Mouse (Mus musculus) embryonic facial prominence, embryonic 15.5 days (tissue): Measurements from ENCODE around the gene Psg19. TPM values are rescaled to one million over a fixed set of nuclear protein-coding genes. Genes with fewer than 3 reads are reported as not detected.

Source experiments
- ATAC-seq: fragments of 200-750 bp; cut with Nextera tagmentation; 2 replicates; pipeline ENCODE4 v1.8.0; 2017; ENCODE audit warnings: low read depth, moderate TSS enrichment; ENCODE audit not compliant: insufficient number of reproducible peaks, low FRiP score, low TSS enrichment
- H3K27ac ChIP-seq: fragments of 300-500 bp; sonication (generic); replicated peaks from 2 replicates; pipeline ENCODE4 v1.5.1; 2015; ENCODE audit warnings: mild to moderate bottlenecking, inconsistent platforms
- H3K27me3 ChIP-seq: fragments of 300-500 bp; sonication (generic); 2 replicates; pipeline ENCODE4 v1.6.1; 2015; ENCODE audit warnings: inconsistent platforms
- H3K36me3 ChIP-seq: fragments of 300-500 bp; sonication (generic); 2 replicates; pipeline ENCODE4 v1.6.1; 2015; ENCODE audit warnings: mild to moderate bottlenecking, inconsistent platforms
- H3K4me1 ChIP-seq: fragments of 300-500 bp; sonication (generic); 2 replicates; pipeline ENCODE4 v1.6.1; 2015; ENCODE audit warnings: inconsistent platforms
- H3K4me2 ChIP-seq: fragments of 300-500 bp; sonication (generic); replicated peaks from 2 replicates; pipeline ENCODE4 v1.6.1; 2015; ENCODE audit warnings: mild to moderate bottlenecking, inconsistent platforms
- H3K4me3 ChIP-seq: fragments of 300-500 bp; sonication (generic); replicated peaks from 2 replicates; pipeline ENCODE4 v1.5.1; 2015; ENCODE audit warnings: mild to moderate bottlenecking, inconsistent platforms
- H3K9ac ChIP-seq: fragments of 300-500 bp; sonication (generic); 2 replicates; pipeline ENCODE4 v1.6.1; 2015; ENCODE audit warnings: inconsistent platforms
- H3K9me3 ChIP-seq: fragments of 300-500 bp; sonication (generic); replicated peaks from 2 replicates; pipeline ENCODE4 v1.6.1; 2016; ENCODE audit warnings: inconsistent platforms
- WGBS: fragments of 180-500 bp; shearing (Covaris S2); methylation state at CpG from one replicate; pipeline ENCODE4 v1.1.7; 2015; 5-methylcytosine and 5-hydroxymethylcytosine counted together
- polyA plus RNA-seq: library from polyadenylated mRNA; unstranded; fragments of >200 nt; fragmentation: Nextera tagmentation; extraction: Ambion mirVana; gene quantifications from 2 replicates; pipeline ENCODE4 v1.2.1, GENCODE M21; 2015

Psg19 gene
- polyA plus RNA-seq, result not detected in 2 replicates

DNA sequence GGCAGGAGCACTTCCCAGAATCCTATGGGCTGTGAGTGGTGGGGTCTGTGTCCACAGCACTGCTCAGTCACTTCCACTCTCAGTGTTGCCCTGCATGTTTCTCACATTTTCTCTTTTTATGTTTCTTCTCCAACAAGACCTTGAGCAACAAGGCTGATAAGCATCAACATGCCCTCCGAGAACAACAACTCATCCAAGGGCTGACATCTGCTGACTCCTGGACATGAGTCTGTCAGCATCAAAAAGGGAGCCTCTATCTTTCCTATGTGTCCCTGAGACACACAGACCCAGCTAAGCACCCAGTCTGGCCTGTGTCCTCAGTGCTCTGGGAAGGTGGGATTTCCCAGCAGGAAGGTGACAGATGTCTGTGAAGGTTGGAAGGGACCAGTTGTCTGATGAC is at the start of gene Psg19:
Gene Psg19, minus strand, starts transcription at position 101 of the 400 bp plus-strand sequence.
- no peak for ATAC-seq
- no peak within 1 kb of the TSS for H3K4me3 ChIP-seq
- no peak within 1 kb of the TSS for H3K27ac ChIP-seq
- H3K4me1 ChIP-seq, result no peaks in the 10 kb centered on the region
- H3K4me2 ChIP-seq, result no peak within 1 kb of the TSS
- no peaks in the 10 kb centered on the region for H3K9me3 ChIP-seq
- H3K9ac ChIP-seq, result no peak within 1 kb of the TSS
- H3K27me3 ChIP-seq, result no peaks in the 10 kb centered on the region
- no peaks in the 10 kb centered on the region for H3K36me3 ChIP-seq
- 75% methylated on average over 1 of the region's 1 CpGs for WGBS

DNA sequence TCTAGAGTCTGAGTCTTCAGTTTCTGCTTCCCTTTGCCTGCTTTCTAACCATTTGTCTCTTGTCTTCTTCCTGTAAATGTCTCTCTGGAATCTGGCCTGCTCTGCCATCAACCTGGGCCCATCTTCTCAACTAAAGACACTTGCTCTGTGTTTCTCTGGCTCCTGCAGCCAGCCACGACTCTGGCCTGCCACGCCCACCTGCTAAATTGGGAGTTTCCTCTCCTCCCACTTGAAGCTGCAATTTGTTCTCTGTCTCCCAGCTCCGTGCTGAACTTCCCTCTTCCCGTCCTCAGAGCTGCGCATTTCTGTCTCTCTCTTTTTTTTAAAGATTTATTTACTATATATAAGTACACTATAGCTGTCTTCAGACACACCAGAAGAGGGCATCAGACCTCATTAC is 46.5 kb upstream of the Psg19 start:
- Histone ChIP-seq H3K4me1 (peaks cover 10% of the 10 kb centered on the region; the same call in 1 of the 2 replicates), H3K9me3 (no peaks in the 10 kb centered on the region), H3K9ac (no peak overlapping the region), H3K36me3 (no peaks in the 10 kb centered on the region), H3K4me3 (no peak overlapping the region), H3K4me2 (no peak overlapping the region), H3K27ac (no peak overlapping the region), H3K27me3 (no peaks in the 10 kb centered on the region)
- WGBS, result 39% methylated on average over 5 of the region's 5 CpGs
- no peak for ATAC-seq

DNA sequence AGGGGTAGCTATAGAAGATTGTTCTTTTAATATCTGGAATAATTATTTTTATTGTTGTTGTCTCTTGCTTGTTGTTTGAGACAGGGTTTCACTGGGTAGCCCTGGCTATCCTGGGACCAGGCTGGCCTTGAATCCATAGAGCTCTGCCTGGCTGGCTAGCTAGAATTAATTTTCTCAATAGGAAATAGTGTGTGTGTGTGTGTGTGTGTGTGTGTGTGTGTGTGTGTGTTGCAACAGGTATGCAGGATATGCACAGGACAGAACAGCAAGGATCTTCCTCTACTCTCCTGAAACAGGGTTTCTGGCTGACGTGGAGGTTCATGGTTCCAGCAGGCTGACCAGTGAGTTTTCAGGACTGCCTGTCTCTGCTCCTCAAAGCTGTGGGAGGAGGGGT is 42.9 kb upstream of the Psg19 start:
- Histone ChIP-seq H3K27ac (peak overlapping the region; percentile 65; the same call in 1 of the 2 replicates), H3K9me3 (no peaks in the 10 kb centered on the region), H3K4me1 (peaks cover 10% of the 10 kb centered on the region; the same call in 1 of the 2 replicates), H3K27me3 (no peaks in the 10 kb centered on the region), H3K9ac (no peak overlapping the region), H3K4me2 (peak overlapping the region; percentile 61), H3K4me3 (peak overlapping the region; percentile 43), H3K36me3 (no peaks in the 10 kb centered on the region)
- 79% methylated on average over 1 of the region's 1 CpGs for WGBS
- no peak for ATAC-seq

DNA sequence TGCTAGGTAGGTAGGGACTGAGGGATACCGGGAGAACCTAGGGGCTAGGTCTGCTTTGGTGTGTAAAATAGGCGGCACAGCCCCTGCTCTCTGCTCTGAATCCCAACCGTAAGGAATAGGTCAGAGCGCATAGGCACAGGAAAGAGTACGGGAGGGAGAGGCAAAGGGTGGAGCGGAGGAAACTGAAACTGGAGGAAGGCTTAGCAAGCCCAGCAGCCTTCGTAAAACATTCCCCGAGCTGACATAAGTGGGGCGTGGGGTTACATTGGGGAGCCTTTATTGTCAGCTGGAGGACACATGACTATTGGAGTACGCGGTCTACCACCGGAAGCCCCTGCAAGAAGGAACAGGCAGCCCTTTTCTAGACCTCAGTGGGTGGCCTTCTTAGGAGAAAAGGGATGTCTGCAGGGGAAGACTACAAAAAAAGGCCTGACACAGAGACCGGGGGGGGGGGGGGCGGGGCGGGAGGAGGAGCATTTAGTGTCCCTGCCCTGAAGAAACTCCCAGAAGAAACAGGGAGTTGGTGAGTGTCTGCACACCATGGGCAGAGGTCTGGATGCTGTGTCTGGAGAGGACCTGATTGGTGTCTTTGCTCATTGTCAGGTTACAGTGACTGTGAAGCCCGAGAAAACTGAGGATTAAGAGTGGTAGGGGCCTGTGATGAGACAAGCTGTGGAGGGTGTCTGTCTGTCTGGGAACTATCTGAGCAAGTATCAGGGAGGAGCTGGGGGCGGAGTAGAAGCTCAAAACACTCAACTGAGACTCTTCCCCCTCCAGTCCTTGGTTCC is 42.3 kb upstream of the Psg19 start:
- H3K4me2 ChIP-seq, result peak overlapping the region; percentile 61
- WGBS, result 4% methylated on average over 14 of the region's 17 CpGs
- ATAC-seq, result peak; percentile 85
- peak overlapping the region; percentile 92 for H3K27ac ChIP-seq
- H3K9me3 ChIP-seq, result no peaks in the 10 kb centered on the region
- peak overlapping the region; percentile 43 for H3K4me3 ChIP-seq
- H3K9ac ChIP-seq, result peak overlapping the region; percentile 40
- H3K27me3 ChIP-seq, result no peaks in the 10 kb centered on the region
- H3K36me3 ChIP-seq, result no peaks in the 10 kb centered on the region
- peaks cover 10% of the 10 kb centered on the region; the same call in 1 of the 2 replicates for H3K4me1 ChIP-seq

DNA sequence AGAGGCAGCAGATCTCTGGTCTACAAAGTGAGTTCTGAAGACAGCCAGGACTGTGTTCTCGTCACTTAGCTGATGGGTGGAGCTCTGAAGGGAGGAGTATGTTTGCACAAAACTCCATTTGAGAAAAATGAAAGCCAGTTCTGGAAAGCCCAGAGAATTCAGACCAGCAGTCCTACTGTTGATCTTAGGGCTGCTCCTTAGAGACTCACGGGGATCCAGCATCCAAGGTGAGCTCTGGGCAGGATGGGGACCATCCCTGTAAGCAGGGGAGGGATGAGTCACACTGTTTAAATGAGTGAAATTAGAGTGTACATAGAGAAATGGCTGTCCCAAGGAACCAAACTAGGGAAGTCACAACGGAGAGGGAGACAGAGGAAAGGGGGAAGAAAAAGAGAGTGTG is 41.5 kb upstream of the Psg19 start, which contains the start of gene Mill2:
Gene Mill2, plus strand, starts transcription at position 102 of the 400 bp plus-strand sequence.
- peak within 1 kb of the TSS; percentile 40 for H3K9ac ChIP-seq
- no peaks in the 10 kb centered on the region for H3K36me3 ChIP-seq
- peak within 1 kb of the TSS; percentile 92 for H3K27ac ChIP-seq
- peak within 1 kb of the TSS; percentile 61 for H3K4me2 ChIP-seq
- H3K27me3 ChIP-seq, result no peaks in the 10 kb centered on the region
- ATAC-seq, result peak; percentile 47; the same call in 1 of the 2 replicates
- H3K4me3 ChIP-seq, result peak within 1 kb of the TSS; percentile 43
- H3K9me3 ChIP-seq, result no peaks in the 10 kb centered on the region
- WGBS, result 11% methylated on average over 3 of the region's 3 CpGs
- H3K4me1 ChIP-seq, result peaks cover 10% of the 10 kb centered on the region; the same call in 1 of the 2 replicates

DNA sequence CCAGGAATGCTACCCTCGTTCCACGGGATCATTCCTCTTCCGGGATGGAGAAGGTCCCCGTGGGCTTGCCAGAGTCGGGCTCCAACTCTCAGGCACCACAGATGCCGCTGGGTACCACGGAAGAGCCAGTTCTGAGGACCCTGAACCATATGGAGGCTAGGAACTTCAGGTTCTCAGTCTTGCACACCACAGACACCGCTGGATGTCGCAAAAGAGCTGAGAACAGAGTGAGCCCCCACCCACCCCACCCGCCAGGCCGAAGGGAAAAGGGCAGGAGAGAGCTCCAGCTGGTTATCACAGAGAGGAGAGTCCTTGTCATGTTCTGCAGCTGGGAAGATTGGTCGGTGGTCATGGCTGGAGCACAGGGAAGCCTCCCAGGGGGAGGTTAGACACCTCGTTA is 34.0 kb upstream of the Psg19 start:
- Histone ChIP-seq H3K4me2 (no peak overlapping the region), H3K9ac (no peak overlapping the region), H3K4me3 (no peak overlapping the region), H3K36me3 (no peaks in the 10 kb centered on the region), H3K27me3 (no peaks in the 10 kb centered on the region), H3K9me3 (no peaks in the 10 kb centered on the region), H3K4me1 (no peaks in the 10 kb centered on the region), H3K27ac (no peak overlapping the region)
- no peak for ATAC-seq
- WGBS, result 47% methylated on average over 13 of the region's 13 CpGs

DNA sequence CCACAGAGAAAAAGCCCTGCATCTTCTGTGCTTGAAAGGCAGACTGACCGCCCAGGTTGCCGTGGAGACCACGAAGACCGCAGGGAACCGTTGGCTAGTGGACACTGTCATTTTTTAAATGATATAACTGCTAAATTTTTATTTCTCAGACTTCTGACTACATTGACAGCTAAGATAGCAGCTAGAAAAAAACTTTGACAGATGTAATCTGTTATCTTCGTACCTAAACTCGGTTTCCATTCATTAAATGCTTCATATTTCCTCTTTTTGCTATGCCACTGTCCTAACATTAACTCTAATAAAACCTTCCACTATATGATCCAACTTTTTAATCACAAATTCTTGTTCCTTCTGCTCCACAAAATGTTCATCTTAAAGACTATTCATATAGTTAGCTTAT is 31.2 kb upstream of the Psg19 start:
- Histone ChIP-seq H3K27ac (no peak overlapping the region), H3K36me3 (no peaks in the 10 kb centered on the region), H3K4me1 (no peaks in the 10 kb centered on the region), H3K4me3 (no peak overlapping the region), H3K9ac (no peak overlapping the region), H3K4me2 (no peak overlapping the region), H3K27me3 (no peaks in the 10 kb centered on the region), H3K9me3 (no peaks in the 10 kb centered on the region)
- no peak for ATAC-seq
- 86% methylated on average over 7 of the region's 7 CpGs for WGBS

DNA sequence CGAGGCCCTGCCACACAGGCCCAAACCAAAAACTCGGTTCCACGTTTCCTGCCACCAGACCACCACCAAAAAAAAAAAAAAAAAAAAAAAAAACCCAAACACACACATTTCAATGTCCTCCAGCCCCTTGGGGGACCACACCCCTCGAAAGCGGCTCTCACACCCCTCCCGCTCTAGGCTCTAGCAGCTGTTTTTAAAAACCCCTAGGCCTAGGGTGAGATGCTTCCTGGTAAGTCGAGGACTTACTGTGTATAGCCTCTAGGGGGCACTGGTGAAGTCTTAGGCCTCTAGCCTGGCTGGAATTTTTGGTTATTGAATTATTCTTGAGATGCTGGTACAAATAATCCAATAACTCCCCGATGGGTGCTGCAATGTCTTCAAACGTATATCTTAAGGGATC is 30.3 kb upstream of the Psg19 start:
- Histone ChIP-seq H3K4me3 (no peak overlapping the region), H3K4me2 (no peak overlapping the region), H3K36me3 (no peaks in the 10 kb centered on the region), H3K27me3 (no peaks in the 10 kb centered on the region), H3K9ac (no peak overlapping the region), H3K27ac (no peak overlapping the region), H3K4me1 (no peaks in the 10 kb centered on the region), H3K9me3 (no peaks in the 10 kb centered on the region)
- 50% methylated on average over 9 of the region's 9 CpGs for WGBS
- ATAC-seq, result no peak

DNA sequence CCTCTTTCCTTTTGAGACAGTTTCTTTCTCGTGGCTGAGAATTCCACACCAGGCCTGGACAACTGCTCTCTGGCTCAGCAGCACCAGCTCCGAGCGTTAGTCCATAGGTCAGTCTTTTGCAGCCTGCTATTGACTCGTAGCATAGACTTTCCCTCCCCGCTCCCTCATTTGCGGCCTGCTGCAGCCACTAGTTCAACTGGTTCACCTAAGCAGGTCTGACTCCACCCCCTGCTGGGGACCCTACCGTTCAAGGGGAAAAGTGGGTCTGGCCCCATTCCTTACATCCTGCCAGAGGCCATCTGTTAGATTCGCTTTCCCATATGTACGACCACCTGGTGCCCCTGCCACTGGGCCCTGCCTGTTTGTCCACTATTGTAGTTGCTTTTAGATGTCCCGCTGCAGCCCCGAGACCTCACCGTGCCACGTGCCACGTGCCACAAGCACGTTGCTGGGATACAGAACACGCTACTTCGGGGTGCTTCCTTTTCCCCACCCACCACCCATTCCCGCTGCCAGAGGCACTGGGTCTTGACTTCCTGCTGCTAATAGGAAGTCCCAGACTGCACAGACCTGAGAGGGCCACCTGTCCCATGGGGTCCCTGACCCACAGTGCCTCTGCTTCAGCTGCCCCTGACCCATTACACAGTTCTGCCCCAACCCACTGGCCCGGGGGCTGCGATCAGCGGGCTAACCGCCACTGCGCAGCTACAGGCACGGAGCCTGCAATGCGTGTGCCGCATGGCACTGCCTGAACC is 29.6 kb upstream of the Psg19 start:
- ATAC-seq, result no peak
- Histone ChIP-seq H3K4me3 (no peak overlapping the region), H3K4me1 (no peaks in the 10 kb centered on the region), H3K36me3 (no peaks in the 10 kb centered on the region), H3K9ac (no peak overlapping the region), H3K27me3 (no peaks in the 10 kb centered on the region), H3K9me3 (no peaks in the 10 kb centered on the region), H3K4me2 (no peak overlapping the region), H3K27ac (no peak overlapping the region)
- WGBS, result 59% methylated on average over 26 of the region's 26 CpGs

DNA sequence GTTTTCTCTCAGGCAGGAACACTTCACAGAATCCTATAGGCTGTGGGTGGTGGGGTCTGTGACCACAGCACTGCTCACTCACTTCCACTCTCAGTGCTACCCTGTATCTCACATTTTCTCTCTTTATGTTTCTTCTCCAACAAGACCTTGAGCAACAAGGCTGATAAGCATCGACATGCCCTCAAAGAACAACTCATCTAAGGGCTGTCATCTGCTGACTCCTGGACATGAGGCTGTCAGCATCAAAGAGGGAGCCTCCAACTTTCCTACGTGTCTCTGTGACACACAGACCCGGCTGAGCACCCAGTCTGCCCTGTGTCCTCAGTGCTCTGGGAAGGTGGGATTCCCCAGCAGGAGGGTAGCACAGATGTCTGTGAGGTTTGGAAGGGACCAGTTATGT is 23.2 kb upstream of the Psg19 start, which contains the start of gene Psg17:
Gene Psg17, minus strand, starts transcription at position 101 of the 400 bp plus-strand sequence.
- WGBS, result 71% methylated on average over 3 of the region's 3 CpGs
- H3K4me2 ChIP-seq, result no peak within 1 kb of the TSS
- no peaks in the 10 kb centered on the region for H3K27me3 ChIP-seq
- H3K4me1 ChIP-seq, result no peaks in the 10 kb centered on the region
- no peak within 1 kb of the TSS for H3K9ac ChIP-seq
- no peak within 1 kb of the TSS for H3K4me3 ChIP-seq
- H3K9me3 ChIP-seq, result no peaks in the 10 kb centered on the region
- ATAC-seq, result no peak
- no peak within 1 kb of the TSS for H3K27ac ChIP-seq
- H3K36me3 ChIP-seq, result no peaks in the 10 kb centered on the region

DNA sequence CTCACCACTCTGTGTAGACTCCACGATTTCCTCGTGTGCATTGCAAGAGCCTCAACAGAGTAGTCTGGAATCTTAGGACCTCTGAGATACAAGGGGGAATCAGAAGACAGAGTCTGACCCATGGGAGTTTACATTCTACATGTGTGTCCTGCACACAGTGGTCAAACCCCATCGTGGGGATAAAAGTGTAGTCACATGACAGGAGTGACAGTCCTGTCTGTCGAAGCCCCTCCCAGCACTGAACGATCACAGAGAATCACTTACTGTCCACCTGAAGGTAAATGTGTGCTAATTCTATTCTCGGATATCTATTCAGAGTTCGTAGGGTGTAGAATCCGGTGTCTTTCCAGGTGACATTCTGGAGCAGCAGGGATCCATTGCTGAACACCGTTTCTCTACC is 20.0 kb upstream of the Psg19 start:
- Histone ChIP-seq H3K9ac (no peak overlapping the region), H3K27me3 (no peaks in the 10 kb centered on the region), H3K4me1 (no peaks in the 10 kb centered on the region), H3K4me3 (no peak overlapping the region), H3K36me3 (no peaks in the 10 kb centered on the region), H3K9me3 (no peaks in the 10 kb centered on the region), H3K27ac (no peak overlapping the region), H3K4me2 (no peak overlapping the region)
- 82% methylated on average over 9 of the region's 9 CpGs for WGBS
- ATAC-seq, result no peak
